Mouse (Mus musculus) layer of hippocampus, postnatal 36 days (tissue): ENCODE data around the gene Olfr862. TPM values are rescaled to one million over a fixed set of nuclear protein-coding genes. Genes with fewer than 3 reads are reported as not detected.

ENCODE experiments used
- DNase-seq, 2 experiments: peaks; one replicate each; pipeline ENCODE4 v3.0.0; 2022
- total RNA-seq, 2 experiments: library from RNA; stranded (reverse); gene quantifications; 2 replicates each; pipeline ENCODE4 v1.2.3; 2021

Olfr862 gene
- total RNA-seq, result not detected

DNA sequence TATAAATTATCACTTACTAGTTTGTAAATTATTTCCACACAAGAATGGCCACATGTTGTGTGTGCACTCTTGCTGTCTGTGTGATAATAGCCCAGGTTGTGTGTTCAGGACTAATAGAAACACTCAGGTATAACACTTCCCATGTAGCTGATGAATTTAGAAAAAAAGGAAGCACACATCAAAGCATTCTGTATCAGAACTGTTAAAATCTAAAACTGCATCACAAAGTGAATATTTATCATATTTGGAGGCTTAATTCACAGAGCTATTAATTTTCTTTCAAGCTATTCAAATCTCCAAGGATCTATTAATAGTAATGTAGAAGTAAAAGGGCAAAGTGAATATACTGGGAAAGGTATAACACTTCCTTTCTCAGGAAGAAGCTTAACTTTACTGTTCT lies at the start of gene Olfr862:
TSS of gene Olfr862 (minus strand) at position 101 of the 400 bp plus-strand sequence.
- no peak for DNase-seq

DNA sequence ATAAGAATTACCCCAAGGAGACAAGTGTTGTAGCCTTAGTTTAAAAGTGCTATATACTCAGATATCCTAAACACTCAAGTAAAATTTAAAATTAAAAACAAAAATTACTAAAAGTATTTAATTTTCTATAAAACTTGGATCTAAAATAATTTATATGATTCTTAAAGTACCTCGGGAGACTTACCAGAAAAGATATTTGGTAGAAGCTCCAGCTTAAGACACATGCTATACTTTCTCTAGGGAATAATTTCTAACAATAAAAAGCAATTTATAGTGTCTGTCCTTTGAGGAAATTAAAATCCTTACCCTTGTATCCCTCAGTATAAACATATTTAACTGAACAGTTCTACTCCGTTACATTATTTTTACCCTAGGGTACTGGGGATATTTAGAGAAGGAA lies 28.8 kb upstream of the Olfr862 start, which contains the start of gene Olfr77:
TSS of gene Olfr77 (plus strand) at position 301 of the 400 bp plus-strand sequence.
- no peak for DNase-seq

DNA sequence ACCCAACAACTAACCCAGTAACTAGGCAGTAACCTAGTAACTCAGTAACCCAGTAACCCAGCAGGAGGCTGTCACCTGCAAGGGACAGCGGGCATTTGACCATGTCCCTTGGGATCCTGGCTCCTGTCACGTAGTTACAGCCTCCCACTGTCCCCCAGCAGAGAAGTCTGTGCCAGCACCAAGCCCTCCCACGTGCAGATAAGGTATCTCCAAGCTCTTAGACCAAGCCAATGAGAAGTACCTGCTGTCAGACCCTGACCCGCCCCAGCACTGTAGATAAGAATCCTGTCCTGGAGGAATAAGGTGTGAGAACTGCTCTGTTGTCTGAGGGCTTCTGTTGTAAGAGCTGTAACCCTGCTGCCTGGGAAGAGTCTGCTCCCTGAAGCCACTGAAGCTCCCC lies 23.4 kb upstream of the Olfr862 start:
- no peak for DNase-seq

DNA sequence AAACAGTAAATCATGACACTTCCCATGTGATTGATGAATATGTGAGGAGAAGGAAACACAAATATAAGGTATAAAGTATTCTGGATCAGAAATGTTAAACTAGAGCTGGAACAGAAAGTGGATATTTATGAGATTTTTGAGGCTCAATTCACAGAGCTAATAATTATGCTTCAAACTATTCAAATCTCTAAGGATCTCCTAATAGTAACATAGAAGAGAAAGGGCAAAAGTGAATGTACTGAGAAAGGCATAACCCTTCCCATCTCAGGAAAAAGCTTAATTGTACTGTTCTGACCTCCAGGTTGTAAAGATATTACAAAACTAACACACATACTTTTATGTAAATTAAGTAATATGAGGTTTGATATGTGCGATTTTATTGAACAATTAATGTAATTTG lies 38.2 kb downstream of the Olfr862 start, which contains the start of gene Olfr860:
TSS of gene Olfr860 (minus strand) at position 101 of the 400 bp plus-strand sequence.
- no peak for DNase-seq

Other genes with a start within 250 kb of the Olfr862 start
- not detected for gene Olfr857, start 178.6 kb downstream of the Olfr862 start, total RNA-seq
- gene Olfr58, start 107.7 kb downstream of the Olfr862 start, total RNA-seq, result not detected
- not detected for gene Olfr859, start 83.1 kb downstream of the Olfr862 start, total RNA-seq
- not detected for gene Olfr860, start 38.3 kb downstream of the Olfr862 start, total RNA-seq
- not detected for gene Olfr77, start 28.9 kb upstream of the Olfr862 start, total RNA-seq
- not detected for gene Olfr866, start 140.0 kb upstream of the Olfr862 start, total RNA-seq
- not detected for gene Olfr867, start 169.6 kb upstream of the Olfr862 start, total RNA-seq
- not detected for gene Olfr868, start 210.6 kb upstream of the Olfr862 start, total RNA-seq
- not detected for gene Olfr869, start 241.0 kb upstream of the Olfr862 start, total RNA-seq